Mouse (Mus musculus) hindbrain, embryonic 16.5 days (tissue): ENCODE measurements around the gene Borcs6. TPM values are rescaled to one million over a fixed set of nuclear protein-coding genes. Genes with fewer than 3 reads are reported as not detected.
A peak's percentile ranks its signal among the peaks of the same experiment; 100 is the strongest.

Source experiments
- ATAC-seq: fragments of 200-750 bp; cut with Nextera tagmentation; 2 replicates; pipeline ENCODE4 v1.8.0; 2017; ENCODE audit warnings: moderate TSS enrichment, moderate library complexity
- H3K27ac ChIP-seq: fragments of 300-500 bp; sonication (generic); 2 replicates; pipeline ENCODE4 v1.5.1; 2014; ENCODE audit warnings: low read depth, mild to moderate bottlenecking, control low read depth, low read length, moderate library complexity
- H3K27me3 ChIP-seq: fragments of 300-500 bp; sonication (generic); replicated peaks from 2 replicates; pipeline ENCODE4 v1.6.1; 2014; ENCODE audit warnings: low read length; ENCODE audit not compliant: control insufficient read depth, insufficient read depth
- H3K36me3 ChIP-seq: fragments of 300-500 bp; sonication (generic); 2 replicates; pipeline ENCODE4 v1.6.1; 2014; ENCODE audit warnings: mild to moderate bottlenecking, low read length, moderate library complexity, mixed read lengths; ENCODE audit not compliant: control insufficient read depth, insufficient read depth
- H3K4me1 ChIP-seq: fragments of 300-500 bp; sonication (generic); 2 replicates; pipeline ENCODE4 v1.6.1; 2014; ENCODE audit warnings: low read depth, low read length; ENCODE audit not compliant: control insufficient read depth, insufficient read depth
- H3K4me2 ChIP-seq: fragments of 300-500 bp; sonication (generic); 2 replicates; pipeline ENCODE4 v1.6.1; 2014; ENCODE audit warnings: mild to moderate bottlenecking, low read length, control low read depth, moderate library complexity
- H3K4me3 ChIP-seq: fragments of 300-500 bp; sonication (generic); 2 replicates; pipeline ENCODE4 v1.5.1; 2014; ENCODE audit warnings: mild to moderate bottlenecking, low read length, control low read depth, moderate library complexity
- H3K9ac ChIP-seq: fragments of 300-500 bp; sonication (generic); 2 replicates; pipeline ENCODE4 v1.6.1; 2014; ENCODE audit warnings: low read depth, mild to moderate bottlenecking, control low read depth, low read length, moderate library complexity
- H3K9me3 ChIP-seq: fragments of 300-500 bp; sonication (generic); 2 replicates; pipeline ENCODE4 v1.6.1; 2014; ENCODE audit warnings: mild to moderate bottlenecking, low read length, moderate library complexity; ENCODE audit not compliant: control insufficient read depth
- WGBS: fragments of 180-500 bp; shearing (Covaris S2); extraction: QIAGEN DNeasy Blood & Tissue Kit; methylation state at CpG from one replicate; pipeline ENCODE4 v1.1.7; 2014; 5-methylcytosine and 5-hydroxymethylcytosine counted together
- polyA plus RNA-seq: library from polyadenylated mRNA; unstranded; fragments of >200 nt; fragmentation: Nextera tagmentation; extraction: Ambion mirVana; gene quantifications from 2 replicates; pipeline ENCODE4 v1.2.1, GENCODE M21; 2015

Borcs6 gene
- polyA plus RNA-seq, 1 experiment from 2014 or later, result 20.9 TPM

- no peaks in the 10 kb centered on the region for H3K9me3 ChIP-seq
- no peaks in the 10 kb centered on the region for H3K27me3 ChIP-seq
- H3K4me1 ChIP-seq, result peaks cover 30% of the 10 kb centered on the region
- H3K36me3 ChIP-seq, result no peaks in the 10 kb centered on the region
- peak overlapping the region; percentile 76 for H3K4me3 ChIP-seq
- H3K4me2 ChIP-seq, result peak overlapping the region; percentile 74
- no peak for ATAC-seq
- H3K27ac ChIP-seq, result no peak overlapping the region; the same call in 1 of the 2 replicates
- 50% methylated on average over 9 of the region's 9 CpGs for WGBS
- H3K9ac ChIP-seq, result peak overlapping the region; percentile 70
These were observed 5.0 kb downstream of the Borcs6 start for GRCm38 (mm10) chr11:69064259-69065133.

- no peak for ATAC-seq
- Histone ChIP-seq H3K9me3 (no peaks in the 10 kb centered on the region), H3K9ac (no peak overlapping the region; the same call in 1 of the 2 replicates), H3K4me2 (peak overlapping the region; percentile 90), H3K4me3 (no peak overlapping the region; the same call in 1 of the 2 replicates), H3K27me3 (no peaks in the 10 kb centered on the region), H3K27ac (no peak overlapping the region), H3K4me1 (peaks cover 34% of the 10 kb centered on the region), H3K36me3 (no peaks in the 10 kb centered on the region)
- WGBS, result 62% methylated on average over 3 of the region's 3 CpGs
These were observed 5.9 kb downstream of the Borcs6 start for GRCm38 (mm10) chr11:69065394-69065925.

GRCm38 (mm10) chr11:69066163-69066861 lies 6.8 kb downstream of the Borcs6 start:
- Histone ChIP-seq H3K4me2 (peak overlapping the region; percentile 90), H3K4me3 (peak overlapping the region; percentile 45), H3K36me3 (no peaks in the 10 kb centered on the region), H3K27ac (peak overlapping the region; percentile 56; the same call in 1 of the 2 replicates), H3K4me1 (peaks cover 29% of the 10 kb centered on the region), H3K27me3 (no peaks in the 10 kb centered on the region), H3K9me3 (no peaks in the 10 kb centered on the region), H3K9ac (peak overlapping the region; percentile 63)
- under 1% methylated on average over 25 of the region's 29 CpGs for WGBS
- ATAC-seq, result no peak

DNA sequence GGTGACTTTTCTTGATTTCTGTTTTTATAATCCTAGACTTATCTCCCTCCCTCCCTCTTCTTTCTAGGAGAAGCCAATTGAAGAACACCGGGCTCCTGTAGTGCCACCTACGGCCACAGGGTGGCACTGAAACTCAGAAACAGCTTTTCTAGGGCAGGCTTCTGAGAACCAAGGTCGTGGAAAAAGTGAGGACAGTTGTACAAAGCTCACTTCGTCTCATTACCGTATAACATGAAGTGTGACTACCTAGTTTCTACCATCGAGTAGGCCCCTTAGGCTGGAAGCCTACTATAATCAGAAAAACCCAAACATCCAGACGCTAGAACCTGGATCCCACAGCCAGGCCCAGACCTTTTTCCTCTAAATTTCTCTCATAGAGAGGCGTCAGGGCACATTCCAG lies 7.4 kb downstream of the Borcs6 start:
- H3K4me1 ChIP-seq, result peaks cover 28% of the 10 kb centered on the region
- no peaks in the 10 kb centered on the region for H3K27me3 ChIP-seq
- peak overlapping the region; percentile 90 for H3K4me2 ChIP-seq
- H3K27ac ChIP-seq, result peak overlapping the region; percentile 56; the same call in 1 of the 2 replicates
- H3K36me3 ChIP-seq, result no peaks in the 10 kb centered on the region
- H3K9ac ChIP-seq, result peak overlapping the region; percentile 63
- ATAC-seq, result no peak
- H3K4me3 ChIP-seq, result peak overlapping the region; percentile 45
- WGBS, result 10% methylated on average over 8 of the region's 8 CpGs
- no peaks in the 10 kb centered on the region for H3K9me3 ChIP-seq

DNA sequence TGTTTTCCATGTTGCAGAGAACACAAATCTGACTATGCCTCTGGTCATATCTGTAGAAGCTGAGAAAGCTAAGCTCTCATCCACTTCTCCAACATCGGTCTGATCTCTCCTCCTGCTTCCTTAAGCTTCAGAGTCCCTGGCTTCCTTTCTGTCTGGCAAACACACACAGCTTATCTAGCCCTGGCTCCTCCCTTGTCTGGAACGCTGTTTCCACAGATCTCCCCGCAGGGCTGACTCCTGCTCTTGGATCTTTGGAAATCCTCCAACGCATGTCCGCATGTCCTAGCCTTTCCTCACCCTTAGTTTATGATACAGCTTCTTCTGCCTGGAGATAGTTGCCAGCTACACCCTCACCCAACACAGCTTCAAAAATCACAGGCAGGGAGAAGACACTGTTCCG lies 8.1 kb downstream of the Borcs6 start:
- no peak for ATAC-seq
- H3K9ac ChIP-seq, result no peak overlapping the region
- no peak overlapping the region for H3K4me2 ChIP-seq
- no peak overlapping the region for H3K4me3 ChIP-seq
- 56% methylated on average over 6 of the region's 6 CpGs for WGBS
- peaks cover 34% of the 10 kb centered on the region for H3K4me1 ChIP-seq
- H3K27ac ChIP-seq, result no peak overlapping the region
- no peaks in the 10 kb centered on the region for H3K36me3 ChIP-seq
- no peaks in the 10 kb centered on the region for H3K9me3 ChIP-seq
- no peaks in the 10 kb centered on the region for H3K27me3 ChIP-seq

- Histone ChIP-seq H3K9ac (peak overlapping the region; percentile 88), H3K9me3 (no peaks in the 10 kb centered on the region), H3K27me3 (no peaks in the 10 kb centered on the region), H3K27ac (peak overlapping the region; percentile 93), H3K4me3 (peak overlapping the region; percentile 56), H3K4me1 (peaks cover 33% of the 10 kb centered on the region), H3K36me3 (no peaks in the 10 kb centered on the region), H3K4me2 (peak overlapping the region; percentile 76)
- ATAC-seq, result no peak; the same call in 1 of the 2 replicates
- under 1% methylated on average over 13 of the region's 13 CpGs for WGBS
These were observed 10.6 kb downstream of the Borcs6 start for GRCm38 (mm10) chr11:69070093-69070492.

DNA sequence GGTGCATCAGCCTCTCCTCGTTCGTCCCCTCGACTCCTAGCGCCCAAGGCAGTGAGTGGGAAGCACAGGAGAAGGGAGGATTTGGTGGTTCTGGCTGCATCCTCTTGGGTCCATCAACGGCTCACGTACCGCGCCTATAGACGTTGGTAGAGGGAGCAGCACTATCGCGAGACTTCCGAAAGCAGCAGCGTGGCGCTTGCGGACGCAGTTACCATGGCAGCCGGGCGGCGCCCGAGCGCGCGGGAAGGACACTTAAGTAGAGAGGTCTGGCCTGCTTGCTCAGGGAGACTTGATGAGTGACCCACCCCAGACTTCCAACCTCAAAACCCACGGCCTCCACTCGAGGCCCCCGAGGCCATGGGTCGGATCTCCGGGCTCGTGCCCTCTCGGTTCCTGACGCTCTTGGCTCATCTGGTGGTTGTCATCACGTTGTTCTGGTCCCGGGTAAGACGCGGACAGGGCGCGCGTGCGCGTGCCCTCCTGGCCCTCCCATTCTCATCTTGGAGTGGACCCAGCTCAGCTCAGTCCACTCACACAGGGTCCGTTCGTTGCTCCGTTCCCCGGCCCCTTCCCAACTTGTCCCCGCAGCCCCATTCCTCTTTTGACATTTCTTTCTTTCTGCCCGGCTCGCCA lies 11.2 kb downstream of the Borcs6 start, which contains the start of gene Tmem107:
TSS of gene Tmem107 (plus strand) at position 217 of the 633 bp plus-strand sequence.
- Histone ChIP-seq H3K9ac (peak within 1 kb of the TSS; percentile 88), H3K4me2 (peak within 1 kb of the TSS; percentile 76), H3K36me3 (no peaks in the 10 kb centered on the region), H3K27ac (peak within 1 kb of the TSS; percentile 93), H3K9me3 (no peaks in the 10 kb centered on the region), H3K4me1 (peaks cover 33% of the 10 kb centered on the region), H3K27me3 (no peaks in the 10 kb centered on the region), H3K4me3 (peak within 1 kb of the TSS; percentile 56)
- ATAC-seq, result peak; percentile 90
- WGBS, result under 1% methylated on average over 47 of the region's 47 CpGs

DNA sequence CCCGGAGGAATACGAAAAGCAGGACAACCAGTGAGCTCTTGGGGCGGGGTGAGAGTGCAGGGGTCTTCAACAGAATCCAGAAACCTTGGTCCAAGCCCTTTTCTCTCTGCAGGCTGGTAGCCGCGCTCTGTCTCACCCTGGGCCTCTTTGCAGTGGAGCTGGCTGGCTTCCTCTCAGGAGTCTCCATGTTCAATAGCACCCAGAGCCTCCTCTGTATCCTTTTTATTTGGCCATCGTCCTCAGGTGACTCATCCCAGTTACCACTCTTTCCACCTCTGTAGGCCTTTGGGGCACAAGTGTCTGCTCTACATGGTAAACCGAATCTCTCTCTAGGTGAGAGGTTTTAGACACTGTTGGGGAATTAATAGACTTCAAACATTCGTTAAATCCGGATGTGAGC lies 11.7 kb downstream of the Borcs6 start:
- H3K36me3 ChIP-seq, result no peaks in the 10 kb centered on the region
- peaks cover 29% of the 10 kb centered on the region for H3K4me1 ChIP-seq
- H3K9ac ChIP-seq, result peak overlapping the region; percentile 88
- H3K4me2 ChIP-seq, result peak overlapping the region; percentile 76
- peak overlapping the region; percentile 56 for H3K4me3 ChIP-seq
- no peaks in the 10 kb centered on the region for H3K9me3 ChIP-seq
- ATAC-seq, result no peak
- H3K27ac ChIP-seq, result peak overlapping the region; percentile 93
- no peaks in the 10 kb centered on the region for H3K27me3 ChIP-seq
- 21% methylated on average over 9 of the region's 9 CpGs for WGBS
